Comparison of ENCODE assay signal across 22 mouse cellular contexts in genomic region chr3:103496083-103496482, GRCm38 (mm10).
DNase-seq lines count a peak whose midpoint lies in the region; ATAC-seq lines count a peak whose summit lies in the region.
"Had no signal": no experiment of that assay in that cellular context is flagged by ENCODE, and none has a peak within 500 bp of the region (broad histone marks: within the 10 kb centered on the region; RNA-seq: fewer than 3 reads in every experiment).

No protein-coding gene starts in this region.

- H3K27ac ChIP-seq in hindbrain, embryonic 10.5 days = no peak overlapping the region
- H3K27ac ChIP-seq: embryonic facial prominence, embryonic 12.5 days; embryonic facial prominence, embryonic 15.5 days; hindbrain, embryonic 14.5 days; hindbrain, postnatal 0 days had no signal

- H3K4me1 ChIP-seq in hindbrain, embryonic 10.5 days (replicated peaks) = peaks cover 16% of the 10 kb centered on the region
- H3K4me1 ChIP-seq: embryonic facial prominence, embryonic 12.5 days; embryonic facial prominence, embryonic 15.5 days had no signal

- peak; percentile 82 for ATAC-seq in frontal cortex, adult (ENCODE audit: low TSS enrichment)
- ATAC-seq: activated CD4-positive, CD25-positive, alpha-beta regulatory T cell, adult 4 months; forebrain, embryonic 14.5 days; forebrain, postnatal 0 days; hindbrain, postnatal 0 days; inflammation-experienced regulatory T-cells, adult 6 months had no signal

- H3K9me3 ChIP-seq in hindbrain, embryonic 10.5 days = no peaks in the 10 kb centered on the region
- H3K9me3 ChIP-seq: embryonic facial prominence, embryonic 12.5 days; embryonic facial prominence, embryonic 15.5 days had no signal

- DNase-seq in frontal cortex, postnatal 14 days (ENCODE audit: low spot score in 2 of 2) = no peak
- DNase-seq in left cerebral cortex, adult 9 months (ENCODE audit: low spot score in 2 of 2) = peak; percentile 7 to 11
- DNase-seq in left cerebral cortex, postnatal 10 days (ENCODE audit: extremely low spot score in 1 of 2, low spot score in 2 of 2) = no peak
- DNase-seq in brain, adult 2 months (ENCODE audit: low read depth, low spot score) = peak; percentile 43
- no peak for DNase-seq in hindbrain, embryonic 10.5 days (ENCODE audit: low spot score)
- DNase-seq: adrenal gland, adult 8-10 months; adrenal gland, postnatal 25 days; cerebellum, adult 18-20 months; cerebellum, adult 9-10 months; cerebellum, postnatal 25 days; forebrain, postnatal 0 days; gastrocnemius, postnatal 10 days; gastrocnemius, postnatal 36 days; heart, postnatal 36 days had no signal

- intact Hi-C loops in left cerebral cortex, postnatal 10 days (cut with DNase I) = no loop called here

- no peak overlapping the region for H3K4me3 ChIP-seq in hindbrain, embryonic 10.5 days
- H3K4me3 ChIP-seq: embryonic facial prominence, embryonic 12.5 days; embryonic facial prominence, embryonic 15.5 days had no signal

- 86% methylated on average over 6 of the region's 6 CpGs for WGBS in hindbrain, embryonic 10.5 days

- no peaks in the 10 kb centered on the region for H3K27me3 ChIP-seq in hindbrain, embryonic 10.5 days (ENCODE audit: insufficient read depth, poor library complexity, severe bottlenecking)
- H3K27me3 ChIP-seq: embryonic facial prominence, embryonic 12.5 days; embryonic facial prominence, embryonic 15.5 days had no signal

- H3K36me3 ChIP-seq in hindbrain, embryonic 10.5 days = no peaks in the 10 kb centered on the region
- H3K36me3 ChIP-seq: embryonic facial prominence, embryonic 12.5 days; embryonic facial prominence, embryonic 15.5 days had no signal

Comparison
In these comparisons a context has a peak if more than half of its experiments do, and no peak if none do; other contexts are left out.
1. DNase-seq: peak in left cerebral cortex, adult 9 months (2 of 2) and brain, adult 2 months (single experiment); none in frontal cortex, postnatal 14 days (0 of 2), left cerebral cortex, postnatal 10 days (0 of 2) and hindbrain, embryonic 10.5 days (single experiment).